Mouse (Mus musculus) common myeloid progenitor, adult 5-6 weeks (primary cell): ENCODE data around the gene Pde4d. TPM values are rescaled to one million over a fixed set of nuclear protein-coding genes. Genes with fewer than 3 reads are reported as not detected.

Source experiments
- ATAC-seq: replicated peaks from 2 replicates; pipeline ENCODE4 v1.8.0; 2016; ENCODE audit warnings: low read depth, mild to moderate bottlenecking, moderate TSS enrichment, inconsistent platforms; ENCODE audit not compliant: poor library complexity, severe bottlenecking
- total RNA-seq: library from RNA; stranded (forward); fragments of 200-1000, 187-1606 nt; gene quantifications from 2 replicates; pipeline ENCODE4 v1.2.3, GENCODE M21; 2017

Pde4d gene
- total RNA-seq, 1 experiment from 2014 or later, result 35.8 TPM

DNA sequence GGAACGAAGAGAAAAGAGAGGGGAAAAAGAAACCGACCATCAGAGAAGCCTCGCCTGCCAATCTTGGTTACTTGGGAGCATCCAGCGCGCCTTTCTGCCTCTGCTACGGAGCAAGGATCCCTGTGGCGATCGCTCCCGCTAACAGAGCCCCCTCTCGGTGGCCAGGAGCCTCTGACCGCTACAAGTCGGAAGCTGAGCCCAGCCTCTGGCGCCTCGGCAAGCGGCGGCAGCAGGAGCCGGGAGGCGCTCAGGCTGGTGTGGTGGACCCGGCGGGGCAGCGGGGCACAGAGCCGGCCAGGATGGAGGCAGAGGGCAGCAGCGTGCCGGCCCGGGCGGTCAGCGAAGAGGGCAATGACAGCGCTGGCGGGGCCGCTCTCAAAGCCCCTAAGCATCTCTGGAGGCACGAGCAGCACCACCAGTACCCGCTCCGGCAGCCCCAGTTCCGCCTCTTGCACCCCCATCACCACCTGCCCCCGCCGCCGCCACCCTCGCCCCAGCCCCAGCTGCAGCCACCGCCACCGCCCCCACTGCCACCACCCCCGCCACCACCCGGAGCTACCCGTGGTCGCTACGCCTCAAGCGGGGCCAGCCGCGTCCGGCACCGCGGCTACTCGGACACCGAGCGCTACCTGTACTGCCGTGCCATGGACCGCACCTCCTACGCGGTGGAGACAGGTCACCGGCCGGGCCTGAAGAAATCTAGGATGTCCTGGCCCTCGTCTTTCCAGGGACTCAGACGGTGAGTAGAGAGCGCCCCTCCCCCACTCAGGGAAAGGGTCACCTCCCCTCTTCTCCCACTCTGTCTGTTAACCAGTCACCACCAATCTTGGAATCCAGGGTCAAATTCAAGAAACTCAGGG is 666.8 kb downstream of the Pde4d start:
- ATAC-seq, result peak; percentile 64

DNA sequence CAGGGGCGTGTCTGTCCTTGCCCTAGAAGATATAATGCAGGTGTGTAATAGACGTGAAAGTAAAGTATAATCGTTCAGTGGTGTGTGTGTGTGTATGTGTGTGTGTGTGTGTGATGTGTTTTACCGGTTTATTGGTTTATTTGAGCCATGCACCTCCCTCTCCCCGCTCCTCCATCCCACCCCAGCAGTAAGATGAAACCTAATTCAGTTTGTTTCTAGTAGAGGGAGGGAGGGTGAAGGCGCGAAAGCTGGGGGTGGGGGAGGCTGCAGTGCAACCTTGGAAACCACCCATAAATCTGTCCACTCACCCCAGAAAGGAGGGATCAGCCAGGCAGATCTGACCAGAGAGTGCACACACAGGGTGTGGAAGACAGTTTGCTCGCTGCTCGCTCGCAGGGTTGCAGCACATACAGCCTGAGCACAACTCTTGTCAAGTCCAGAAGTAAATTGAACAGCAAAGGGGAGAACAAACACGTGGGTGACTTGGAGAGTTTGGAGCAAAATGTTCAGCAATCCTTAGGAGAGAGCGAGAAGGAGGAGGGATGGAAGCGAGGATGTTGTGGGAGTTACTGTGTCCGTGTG is 667.6 kb downstream of the Pde4d start:
- ATAC-seq, result no peak; the same call in 1 of the 2 replicates

DNA sequence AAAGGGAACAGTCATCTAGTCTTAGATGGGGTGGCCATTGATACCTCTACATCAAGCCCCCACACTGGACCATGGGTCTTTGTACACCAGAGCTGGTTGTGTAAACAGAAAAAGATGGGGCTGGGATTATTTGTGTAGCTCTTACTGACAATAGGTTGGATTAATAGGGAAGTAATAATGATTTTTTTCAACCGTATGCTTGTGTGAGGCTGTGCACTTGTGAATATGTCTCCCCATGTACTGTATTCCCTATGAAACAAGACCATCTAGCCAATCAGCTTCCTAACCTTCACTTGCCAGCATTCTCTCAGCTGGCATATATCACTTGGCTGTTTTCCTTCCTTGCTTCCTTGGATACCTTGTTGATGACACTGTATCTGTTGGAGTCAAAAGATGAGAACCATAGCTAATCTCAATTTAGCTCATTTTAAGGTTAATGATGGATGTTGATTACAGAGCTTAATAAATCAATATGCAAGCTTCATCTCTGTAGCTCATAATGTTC is 668.6 kb downstream of the Pde4d start:
- no peak for ATAC-seq

DNA sequence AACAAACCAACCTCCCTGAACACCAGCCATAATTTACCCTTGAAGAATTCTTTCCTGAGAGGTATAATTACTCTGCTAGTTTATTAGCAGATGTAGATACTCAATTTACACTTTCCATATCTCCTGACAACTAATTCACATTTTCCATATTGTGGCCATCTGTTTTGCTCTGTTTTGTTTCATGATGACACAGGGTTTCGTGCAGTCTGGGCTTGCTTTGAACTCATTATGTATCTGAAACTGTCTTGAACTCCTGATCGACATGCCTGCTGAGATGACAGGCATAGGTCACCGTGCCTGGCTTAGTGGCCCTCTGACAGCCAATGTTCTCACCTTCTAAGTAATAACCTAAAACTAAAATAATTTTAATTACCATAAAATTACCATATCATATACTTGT is 672.1 kb downstream of the Pde4d start:
- no peak for ATAC-seq

DNA sequence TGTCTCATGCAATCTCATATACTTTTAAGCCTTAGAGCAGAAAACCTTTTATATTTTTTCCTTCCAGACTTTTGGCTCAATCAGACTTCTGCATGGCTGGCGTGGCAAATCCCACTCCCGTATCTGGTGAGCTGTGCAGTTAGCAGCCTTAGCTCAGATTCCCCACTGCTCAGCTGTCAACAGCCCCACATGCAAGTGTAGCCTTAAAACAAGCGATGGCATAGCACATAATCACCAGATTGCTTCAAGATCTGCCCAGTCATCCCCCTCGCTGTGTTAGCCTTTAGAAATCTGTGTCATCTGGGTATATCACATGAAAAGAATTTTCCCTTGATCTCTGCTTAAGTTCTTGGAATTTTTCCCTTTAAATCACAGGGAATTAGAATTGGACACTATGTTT is 686.7 kb downstream of the Pde4d start:
- no peak for ATAC-seq

DNA sequence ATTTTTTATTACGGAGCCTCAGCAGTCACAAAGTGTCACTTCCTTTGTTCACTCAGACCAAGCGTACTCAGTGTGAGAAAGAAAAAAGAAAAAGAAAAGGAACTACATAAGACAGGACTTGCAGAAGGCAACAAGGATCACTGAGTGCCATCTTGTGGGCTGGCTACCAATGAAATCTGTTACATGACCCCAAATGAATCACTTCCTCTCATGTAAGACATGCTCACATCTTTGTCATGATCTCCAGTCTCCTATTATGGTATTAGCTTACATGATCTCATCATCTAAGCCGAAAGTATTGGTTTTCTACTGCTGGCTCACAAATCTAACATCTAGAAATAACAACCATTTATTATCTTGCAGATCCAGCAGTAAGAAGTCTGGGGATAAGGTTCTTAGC is 709.0 kb downstream of the Pde4d start:
- ATAC-seq, result no peak

DNA sequence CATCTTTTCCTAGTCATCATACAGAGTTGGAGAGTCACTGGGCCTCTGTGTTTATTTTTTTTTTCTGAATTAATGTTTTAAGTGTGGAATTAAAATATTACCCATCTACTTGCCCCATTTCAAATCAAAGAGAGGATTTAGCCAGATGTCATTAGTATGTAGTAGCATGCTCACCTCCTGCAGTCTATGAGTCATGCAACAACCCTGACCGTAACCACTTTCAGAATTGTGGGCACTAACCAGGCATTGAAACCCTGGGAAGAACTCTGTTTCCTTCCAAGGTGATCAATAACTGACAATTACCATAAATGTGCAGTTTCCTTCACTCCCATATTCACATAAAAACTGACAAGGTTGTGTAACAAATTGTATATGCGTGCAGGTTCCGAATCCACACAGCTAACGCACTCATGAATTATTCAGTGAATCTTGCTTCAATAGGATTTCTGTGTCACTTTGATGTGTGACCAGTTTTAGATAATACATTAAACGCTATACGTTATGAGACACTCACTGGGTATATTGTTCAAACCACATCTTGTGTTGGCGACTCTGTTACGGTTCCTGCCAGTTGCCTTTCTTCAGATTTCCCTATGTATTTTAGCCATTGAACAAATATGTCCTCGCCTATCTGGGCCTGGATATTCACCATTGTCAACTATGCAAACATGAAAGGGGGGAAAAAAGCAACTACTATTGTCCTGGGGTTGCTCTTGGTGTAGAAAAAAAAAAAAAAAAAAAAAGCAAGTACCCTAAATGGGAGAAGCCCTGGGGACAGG is 719.0 kb downstream of the Pde4d start:
- no peak for ATAC-seq

DNA sequence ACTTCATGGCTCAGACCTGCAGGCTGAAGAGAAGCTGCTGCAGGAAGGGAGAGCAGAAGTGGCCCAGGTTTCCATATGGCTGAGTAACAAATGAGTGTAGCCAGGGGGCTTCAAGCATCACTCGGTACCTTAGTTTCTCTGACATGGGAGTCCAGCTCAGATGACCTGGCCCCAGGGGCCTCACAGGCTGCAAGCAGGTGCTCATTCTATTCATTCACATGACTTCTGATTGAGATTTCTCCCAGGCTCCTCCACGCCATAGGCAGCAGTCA is 719.5 kb downstream of the Pde4d start:
- no peak for ATAC-seq

DNA sequence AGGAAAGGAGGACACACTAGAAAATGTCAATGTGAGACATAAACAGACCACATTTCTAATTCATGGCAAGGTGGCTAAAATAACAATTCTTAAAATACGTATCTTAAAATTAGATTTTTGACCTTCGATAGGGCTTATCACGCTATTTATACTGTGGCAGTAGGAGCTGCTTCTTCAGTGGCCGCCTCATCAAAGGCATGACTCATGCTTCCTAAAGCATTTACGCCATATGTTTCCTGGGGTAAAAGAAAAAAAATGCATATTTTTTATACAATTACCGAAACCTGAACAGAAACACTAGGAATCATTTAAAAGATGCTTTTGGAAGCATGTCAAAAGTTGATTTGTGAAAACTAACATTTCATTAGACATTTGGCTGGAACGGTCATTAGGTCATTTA is 721.9 kb downstream of the Pde4d start:
- ATAC-seq, result no peak

DNA sequence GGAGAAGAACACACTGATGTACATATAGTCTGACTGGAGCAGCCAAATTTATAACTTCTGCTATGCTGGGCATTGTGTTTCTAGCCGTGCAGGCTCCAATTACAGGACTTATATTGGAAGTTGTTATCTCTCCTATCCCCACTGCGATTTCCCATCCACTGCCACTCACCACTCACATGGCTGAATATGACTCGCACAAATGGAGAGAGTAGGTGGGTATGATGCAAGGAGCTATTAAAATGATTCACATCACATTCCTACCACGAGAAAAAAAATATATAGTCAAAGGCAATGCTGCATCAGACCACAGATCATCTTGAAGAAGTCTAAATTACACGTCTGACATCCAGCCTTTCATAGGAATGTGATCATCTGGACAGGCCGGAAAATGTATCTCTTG is 725.5 kb downstream of the Pde4d start:
- ATAC-seq, result no peak

DNA sequence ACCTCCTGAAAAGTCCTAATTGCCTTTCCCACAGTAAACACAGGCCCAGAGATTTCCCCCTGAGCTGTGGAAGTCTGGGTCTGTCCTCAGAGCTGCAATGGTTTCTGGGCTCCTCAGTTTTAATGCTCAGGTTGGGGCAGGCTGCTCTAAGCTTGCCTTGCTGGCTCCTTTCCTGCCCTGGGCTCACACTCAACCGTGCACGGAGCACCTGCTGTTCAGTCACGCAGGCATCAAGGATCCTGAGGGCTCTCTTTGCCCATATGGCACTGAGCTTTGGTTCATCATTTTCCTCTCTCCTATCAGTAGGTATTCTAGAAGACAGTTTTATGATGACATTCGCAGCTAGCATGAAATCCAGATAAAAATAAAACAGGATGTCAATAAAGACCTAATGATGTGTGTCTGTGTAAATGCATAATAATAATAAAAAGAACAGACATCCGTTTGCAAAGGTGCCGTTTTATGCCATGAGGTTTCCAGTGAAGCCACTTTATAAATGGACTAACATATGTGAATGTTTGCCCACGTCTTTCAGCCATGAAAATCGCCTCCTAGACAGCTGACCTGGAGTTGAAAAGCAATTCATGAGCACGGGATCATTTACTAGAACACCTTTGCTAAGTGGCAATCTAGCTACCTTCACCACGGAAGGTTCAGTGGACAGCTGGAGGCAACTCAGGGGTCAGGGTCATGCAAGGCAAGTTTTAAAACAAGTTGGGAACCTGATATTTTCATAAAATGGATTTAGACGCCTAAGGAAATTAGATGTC is 726.3 kb downstream of the Pde4d start:
- ATAC-seq, result no peak

DNA sequence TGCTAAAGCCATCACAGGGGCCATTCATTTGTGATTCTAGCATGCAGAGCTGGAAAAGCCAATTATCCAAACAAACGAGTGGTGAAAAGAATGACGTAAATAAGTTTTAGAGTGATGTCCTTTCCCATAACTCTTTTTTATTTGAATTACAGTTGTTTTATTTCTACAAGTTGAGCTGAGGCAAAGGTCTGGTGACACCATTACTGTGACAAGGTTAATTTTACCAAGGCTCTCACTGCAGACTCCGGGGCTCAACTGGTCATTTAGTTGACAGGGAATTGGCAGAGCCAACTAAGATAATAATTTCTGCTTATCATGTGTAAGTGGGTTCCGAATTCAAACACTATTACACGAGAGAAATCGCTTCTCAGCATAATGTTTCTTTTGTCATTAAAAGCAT is 731.6 kb downstream of the Pde4d start:
- ATAC-seq, result no peak

DNA sequence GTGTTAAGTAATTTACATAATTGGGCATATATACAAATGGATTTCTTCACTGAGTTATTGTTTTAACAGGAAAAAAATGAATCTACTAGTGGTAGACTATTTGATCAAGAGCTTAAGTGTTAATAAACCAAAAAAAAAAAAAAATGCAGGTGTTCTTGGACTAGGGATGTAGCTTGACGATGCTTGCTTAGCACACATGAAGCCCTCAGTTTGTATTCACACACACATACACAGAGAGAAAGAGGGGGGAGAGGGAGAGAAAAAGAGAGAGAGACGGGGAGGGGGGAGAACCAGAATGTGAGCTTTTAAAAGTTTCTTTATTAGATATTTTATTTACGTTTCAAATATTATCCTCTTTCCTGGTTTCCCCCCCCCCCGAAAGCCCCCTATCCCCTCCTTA is 740.9 kb downstream of the Pde4d start:
- no peak for ATAC-seq

DNA sequence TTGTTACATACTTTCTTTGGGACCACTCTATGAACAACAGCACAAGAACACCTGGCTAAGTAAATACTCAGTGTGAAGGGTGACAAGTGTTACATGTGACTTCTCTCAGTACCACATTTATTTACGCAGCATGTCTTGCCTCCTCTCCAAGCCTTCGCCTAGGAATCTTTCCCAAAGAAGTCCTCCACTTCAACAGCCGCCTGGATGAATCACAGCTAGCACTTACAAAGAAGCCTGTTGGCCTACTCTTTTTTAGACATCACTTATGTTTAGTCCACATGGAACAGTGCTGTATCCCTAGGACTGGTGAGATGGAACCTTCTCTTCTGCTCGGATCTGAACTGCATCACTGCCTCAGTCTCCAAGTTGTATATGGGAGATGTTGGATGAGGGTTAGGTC is 741.4 kb downstream of the Pde4d start:
- ATAC-seq, result no peak

DNA sequence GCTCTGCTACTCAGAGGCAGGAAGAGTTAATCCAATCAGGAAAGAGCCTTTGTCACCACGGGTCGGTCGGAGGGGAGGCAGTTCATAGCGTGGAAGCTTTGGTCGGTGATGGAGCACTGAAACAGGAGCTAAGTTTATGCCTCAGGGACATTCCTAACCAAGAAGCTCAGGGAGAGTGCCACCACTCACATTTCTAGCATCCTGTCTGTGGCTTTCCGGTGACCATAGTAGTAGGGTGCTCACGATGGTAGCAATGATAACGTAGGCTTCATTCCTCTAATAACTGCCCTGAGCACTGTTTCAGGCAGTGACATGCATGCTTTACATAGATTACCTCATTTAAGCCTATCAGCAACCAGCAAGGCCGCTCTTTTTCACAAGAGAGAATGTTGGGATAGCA is 755.8 kb downstream of the Pde4d start:
- peak; percentile 63 for ATAC-seq

DNA sequence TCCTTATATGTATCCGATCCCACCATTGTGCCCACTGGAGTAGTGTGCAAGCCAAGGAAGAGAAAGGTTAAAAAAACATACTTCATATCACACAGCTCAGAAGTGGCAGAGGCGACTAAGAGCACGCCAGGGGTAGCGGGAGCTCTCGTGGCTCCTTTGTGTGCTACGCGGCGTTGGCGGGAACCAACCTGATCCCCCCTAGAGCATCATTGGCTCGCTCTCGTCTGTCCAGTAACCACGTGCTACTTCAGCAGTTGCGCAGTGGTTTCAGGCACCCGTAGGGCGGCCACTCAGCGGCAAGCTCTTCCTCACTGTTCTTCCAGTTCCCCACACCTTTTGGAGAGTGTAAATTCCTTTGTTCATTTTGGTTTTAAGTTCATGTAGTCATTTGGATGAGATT is 758.9 kb downstream of the Pde4d start:
- no peak for ATAC-seq

DNA sequence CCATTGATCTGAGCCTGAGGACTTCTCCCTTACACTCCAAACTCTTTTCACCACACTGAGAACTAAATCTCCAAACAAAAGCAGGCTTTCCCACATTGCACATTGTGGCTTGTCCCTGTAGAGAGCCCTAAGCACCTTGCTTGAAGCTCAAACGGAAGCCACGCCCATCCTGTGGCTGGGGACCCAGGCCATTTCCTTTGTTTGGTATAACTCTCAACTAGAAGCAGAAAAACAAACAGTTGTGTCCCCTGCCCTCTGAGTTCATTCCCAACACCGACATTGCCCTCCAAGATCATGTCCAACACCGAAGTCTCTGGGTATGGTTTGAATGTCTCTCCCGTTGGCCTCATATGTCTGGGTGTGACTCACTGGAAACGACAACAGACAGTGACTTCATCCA is 759.7 kb downstream of the Pde4d start:
- no peak for ATAC-seq

DNA sequence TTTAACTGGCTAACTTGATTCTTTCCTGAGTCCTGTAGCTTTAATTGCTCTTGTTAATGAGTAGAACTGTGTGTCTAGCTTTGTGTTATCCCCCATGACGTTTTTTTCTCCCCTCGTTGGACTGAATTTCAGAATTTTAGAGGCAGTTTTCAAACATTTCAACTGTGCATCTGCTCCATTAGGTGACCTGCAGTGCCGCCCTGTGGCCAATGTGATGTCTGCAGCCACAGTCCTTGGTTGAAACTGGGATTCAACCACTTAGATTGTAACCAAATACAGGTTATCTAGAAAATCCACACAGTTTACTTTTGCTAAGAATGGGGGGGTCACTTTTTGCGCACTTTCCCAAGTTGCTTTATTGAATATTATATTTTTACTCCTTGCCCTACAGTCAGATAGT is 760.7 kb downstream of the Pde4d start:
- ATAC-seq, result peak; percentile 57

DNA sequence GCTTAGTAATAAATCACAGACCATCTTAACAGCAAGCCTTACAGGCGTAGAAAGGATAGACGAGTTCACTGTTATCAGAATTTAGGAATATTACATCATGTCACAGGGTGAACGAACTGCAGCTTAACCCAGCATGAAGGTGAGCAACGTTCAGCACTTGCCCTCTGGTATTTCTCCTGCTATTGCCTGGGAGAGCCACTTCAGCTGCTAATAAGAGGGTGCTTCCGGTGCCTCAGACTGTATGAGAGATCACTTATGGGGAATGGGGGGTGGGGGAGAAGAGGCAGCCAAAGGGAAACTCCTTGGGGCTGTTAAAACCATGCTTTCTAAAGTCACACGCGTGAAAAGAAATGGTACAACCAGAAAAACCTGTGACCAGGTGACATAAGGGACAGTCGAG is 761.7 kb downstream of the Pde4d start:
- ATAC-seq, result no peak

DNA sequence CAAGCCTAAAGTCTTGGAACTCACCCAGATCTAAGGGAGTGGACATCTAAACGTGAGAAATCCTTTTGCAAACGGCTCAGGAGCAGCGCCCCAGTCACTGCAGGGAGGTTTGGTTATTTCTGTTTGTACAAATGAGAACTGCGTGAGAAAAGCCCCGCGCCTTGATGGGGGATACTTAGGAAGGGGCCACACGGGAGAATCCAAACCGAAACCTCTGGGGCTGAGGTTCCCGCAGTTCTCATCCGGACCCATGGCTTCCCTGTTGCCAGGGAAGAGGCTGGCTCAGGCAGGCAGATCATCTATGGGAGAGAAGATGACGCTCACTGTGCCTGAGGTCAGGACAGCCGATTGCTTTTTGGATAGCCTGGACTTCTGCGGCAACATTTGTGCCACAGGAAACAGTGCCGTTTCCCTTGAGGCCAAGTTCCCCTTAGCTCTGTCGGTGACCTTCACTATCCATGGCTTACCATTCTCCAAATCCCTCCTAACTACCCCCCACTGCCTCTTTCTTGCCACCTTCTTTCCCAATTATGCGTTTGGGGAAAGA is 762.3 kb downstream of the Pde4d start:
- peak; percentile 51 for ATAC-seq
